Mouse (Mus musculus) spleen, postnatal 14 days (tissue): Measurements from ENCODE around the gene Faap20.
A peak's percentile ranks its signal among the peaks of the same experiment; 100 is the strongest.

Source experiments
- DNase-seq, 2 experiments: peaks; one replicate each; pipeline ENCODE4 v3.0.0; 2021 to 2022; ENCODE audit warnings: low spot score in 2 of 2

The Faap20 gene

DNA sequence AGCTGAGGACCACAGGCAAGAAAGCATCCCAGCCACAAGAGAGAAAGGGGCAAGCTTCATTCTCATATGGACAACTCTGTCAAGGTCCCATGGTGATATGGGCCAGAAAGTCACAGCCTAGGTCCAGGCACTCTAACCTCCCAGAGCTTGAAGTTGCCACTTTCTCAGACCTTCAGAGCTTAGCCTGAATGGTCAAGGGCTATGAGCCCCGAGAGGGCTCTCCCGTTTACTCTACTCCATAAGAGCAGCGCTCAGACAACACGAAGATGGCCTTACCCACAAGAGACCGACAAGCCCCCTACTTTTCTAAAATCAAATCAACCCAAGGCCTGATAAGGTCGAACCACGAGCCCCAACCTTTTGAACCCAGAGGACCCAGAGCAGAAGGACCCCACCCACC is 28.5 kb upstream of the Faap20 start:
- no peak for DNase-seq

GRCm38 (mm10) chr4:155221599-155222551 is 27.7 kb upstream of the Faap20 start:
- peak in 1 of 2 experiments; percentile 45 for DNase-seq

DNA sequence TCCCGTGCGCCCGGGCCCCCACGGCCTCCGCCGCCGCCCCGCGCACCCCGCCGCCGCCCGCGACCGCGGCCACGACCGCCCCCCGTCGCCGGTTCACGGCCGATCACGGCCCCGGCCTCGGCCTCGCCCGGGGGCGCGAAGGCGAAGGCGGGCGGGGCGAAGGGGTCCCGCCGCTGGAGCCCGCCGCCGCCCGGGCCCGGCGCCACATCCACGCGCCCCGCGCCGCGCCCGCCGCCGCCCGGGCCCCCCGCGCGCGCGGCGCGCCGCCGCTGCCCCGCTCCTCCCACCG is 27.1 kb upstream of the Faap20 start, which contains the start of gene Ski:
Ski (minus strand) TSS at position 41 of the 289 bp plus-strand sequence.
- DNase-seq = no peak

DNA sequence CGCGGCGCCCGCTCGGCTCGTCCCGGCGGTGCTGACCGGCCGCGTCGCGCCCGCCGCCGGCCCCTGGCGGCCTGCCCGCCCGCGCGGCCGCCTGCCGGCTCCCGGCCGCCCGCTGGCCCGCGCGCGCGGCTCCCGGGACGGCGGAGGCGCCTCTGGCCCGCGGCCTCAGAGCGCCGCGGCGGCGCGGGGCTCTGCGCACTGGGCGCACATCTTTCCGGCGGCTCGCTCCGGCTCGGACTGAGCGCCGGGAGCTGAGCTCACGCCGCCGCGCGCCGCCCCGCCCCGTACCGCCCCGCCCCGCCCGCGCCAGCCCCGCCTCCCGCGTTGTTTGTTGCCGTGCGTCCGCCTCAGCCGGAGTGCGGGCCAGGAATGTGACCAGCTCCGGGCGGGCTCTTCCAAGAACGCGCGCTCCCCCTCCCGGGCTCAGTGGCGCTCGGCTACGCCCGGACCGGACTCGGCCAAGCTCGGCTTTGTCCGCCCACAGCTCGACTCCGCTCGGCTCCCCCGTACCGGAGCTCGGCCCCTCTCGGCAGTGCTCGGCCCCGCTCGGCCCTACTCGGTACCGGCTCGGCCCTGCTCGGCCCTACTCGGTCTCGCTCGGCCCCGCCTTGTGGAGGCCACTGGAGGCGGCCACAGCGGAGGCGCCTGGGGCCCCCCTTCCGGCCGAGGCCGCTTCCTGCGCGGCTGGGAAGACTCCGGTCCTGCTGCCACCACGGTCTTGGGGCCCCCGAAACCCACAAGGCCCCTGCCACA is 26.6 kb upstream of the Faap20 start:
- peak; percentile 97 for DNase-seq

GRCm38 (mm10) chr4:155223594-155224528 is 25.7 kb upstream of the Faap20 start:
- no peak for DNase-seq

- no peak for DNase-seq
Measured at GRCm38 (mm10) chr4:155225918-155226317, 23.7 kb upstream of the Faap20 start.

- DNase-seq = no peak
Measured at GRCm38 (mm10) chr4:155227986-155228385, 21.6 kb upstream of the Faap20 start.

- DNase-seq = no peak
Measured at GRCm38 (mm10) chr4:155228461-155228860, 21.1 kb upstream of the Faap20 start.

DNA sequence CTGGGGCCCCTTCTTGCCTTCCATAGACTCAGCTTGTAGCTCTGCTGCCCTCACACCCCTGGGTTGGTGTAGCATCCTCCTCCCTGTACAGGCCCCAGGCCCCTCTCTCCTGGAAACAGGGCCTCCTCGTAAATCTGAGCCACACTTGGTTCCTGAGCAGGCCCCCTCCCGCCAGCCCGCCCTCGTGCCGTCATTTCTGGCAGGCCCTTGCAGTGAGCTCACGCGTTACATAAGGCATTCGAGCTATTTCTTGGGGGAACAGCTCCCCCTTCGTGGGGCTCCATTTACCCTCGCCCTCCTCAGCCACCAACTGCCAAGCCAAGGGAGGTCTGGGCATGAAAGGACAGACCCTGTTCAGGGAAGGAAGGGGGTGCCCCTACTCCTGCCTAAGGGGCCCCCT is 15.7 kb upstream of the Faap20 start:
- no peak for DNase-seq

GRCm38 (mm10) chr4:155234371-155235310 is 15.0 kb upstream of the Faap20 start:
- no peak for DNase-seq

- no peak for DNase-seq
Measured at GRCm38 (mm10) chr4:155235311-155236119, 14.1 kb upstream of the Faap20 start.

DNA sequence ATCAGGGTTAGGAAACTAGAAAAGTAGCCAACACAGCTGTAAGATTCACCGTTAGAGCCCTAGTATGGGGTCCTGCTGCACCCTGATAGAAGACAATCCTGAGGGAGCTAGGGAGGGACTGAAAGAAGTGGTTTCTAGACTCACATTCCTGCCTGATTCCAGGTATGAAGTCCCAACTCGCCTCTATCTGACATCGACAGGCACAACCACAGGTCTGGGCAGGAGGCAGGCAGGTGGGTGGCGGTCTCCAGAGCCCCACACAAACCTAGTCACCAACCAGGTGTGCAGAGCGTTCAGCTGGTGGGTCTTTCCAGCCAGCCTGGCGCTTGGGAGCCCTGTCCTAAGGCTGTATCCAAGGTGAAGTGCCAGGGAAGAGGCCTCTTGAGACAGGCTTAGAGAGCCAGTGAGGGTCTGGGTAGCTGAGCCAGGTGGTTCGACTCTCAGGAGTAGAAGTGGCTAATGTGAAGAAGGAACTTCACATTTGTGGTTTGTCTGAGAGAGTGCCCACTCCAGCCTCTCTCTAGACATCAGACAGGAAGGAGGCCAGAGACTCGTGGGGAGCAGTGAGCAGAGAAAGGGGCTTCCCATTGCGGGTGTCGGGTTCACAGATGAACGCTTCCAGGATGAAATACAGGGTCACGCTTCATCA is 12.7 kb upstream of the Faap20 start:
- DNase-seq = no peak

- no peak for DNase-seq
Measured at GRCm38 (mm10) chr4:155238276-155238675, 11.3 kb upstream of the Faap20 start.

DNA sequence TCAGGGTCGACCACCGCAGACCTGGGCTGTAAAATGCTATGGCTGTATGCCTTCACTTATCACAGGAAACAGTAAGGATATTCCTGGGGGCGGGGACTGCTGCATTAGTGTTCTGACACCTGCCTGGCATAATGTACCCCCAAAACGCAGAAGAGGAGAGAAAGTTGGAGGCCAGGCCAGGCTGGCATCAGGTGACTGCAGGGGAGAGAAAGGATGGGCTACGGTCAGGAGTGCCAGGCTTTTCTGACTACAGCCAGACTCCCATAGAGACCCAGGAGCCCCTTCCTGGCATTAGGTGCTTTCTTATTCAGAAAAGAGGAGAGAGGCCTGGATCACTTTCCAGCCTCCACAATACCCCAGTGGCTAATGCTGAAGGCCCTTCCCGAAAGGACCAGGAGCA is 10.1 kb upstream of the Faap20 start:
- no peak for DNase-seq

DNA sequence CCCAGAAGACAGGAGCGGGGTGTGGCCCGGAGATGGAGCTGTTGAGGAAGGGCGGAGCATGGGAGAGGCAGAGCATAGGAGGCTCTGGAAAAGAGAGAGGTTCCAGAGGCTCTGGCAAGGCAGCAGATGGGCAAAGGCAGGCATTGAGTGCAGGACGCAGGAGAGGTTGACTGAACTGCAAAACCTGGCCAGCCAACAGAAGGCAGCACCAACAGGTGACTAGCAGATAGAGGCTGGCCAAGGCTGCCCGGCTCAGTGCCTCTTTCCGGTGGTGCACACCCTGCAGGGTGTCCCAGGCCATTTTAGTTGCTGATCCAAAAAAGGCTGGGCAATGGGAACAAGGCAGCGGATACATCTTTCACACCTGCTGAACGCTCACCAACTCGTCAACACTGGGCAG is 7.8 kb upstream of the Faap20 start:
- DNase-seq = no peak

DNA sequence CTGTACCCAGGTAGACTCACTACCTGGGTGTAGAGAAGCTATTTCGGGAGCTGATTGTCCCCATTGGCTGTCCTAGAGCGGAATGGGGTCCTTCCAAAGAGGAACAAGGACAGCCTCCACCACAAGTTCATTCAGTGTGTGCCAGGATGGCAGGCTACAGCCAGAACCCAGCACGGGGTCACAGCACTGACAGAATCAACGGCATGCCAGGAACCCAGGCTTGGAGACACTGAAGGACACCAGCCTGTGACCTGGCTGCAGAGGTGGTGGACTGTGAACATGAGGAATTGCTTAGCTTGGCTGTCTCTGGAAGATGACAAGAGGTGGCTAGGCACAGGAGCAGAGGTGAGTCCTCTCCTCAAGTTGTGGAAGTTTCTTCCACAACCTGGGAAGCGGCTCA is 7.3 kb upstream of the Faap20 start:
- DNase-seq = no peak

DNA sequence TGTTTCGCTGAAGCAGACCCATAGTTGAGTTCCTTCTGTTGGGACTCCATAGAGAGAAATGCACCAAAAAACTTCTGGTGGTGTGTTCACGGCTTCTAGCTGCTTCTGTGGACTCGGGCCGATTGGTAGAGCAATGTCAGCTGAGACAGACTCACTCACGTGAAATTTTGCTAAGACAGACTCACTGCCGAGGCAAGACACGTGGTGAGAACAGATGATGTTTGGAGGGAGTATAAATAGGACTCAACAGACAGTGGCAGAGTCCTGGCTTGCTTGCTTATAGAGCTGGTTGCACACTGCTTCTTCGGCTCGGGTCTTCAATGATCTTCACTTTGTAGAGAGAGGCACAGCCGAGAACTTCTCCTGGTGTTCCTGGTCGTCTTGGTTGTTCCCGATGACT is 6.4 kb upstream of the Faap20 start:
- DNase-seq = no peak

DNA sequence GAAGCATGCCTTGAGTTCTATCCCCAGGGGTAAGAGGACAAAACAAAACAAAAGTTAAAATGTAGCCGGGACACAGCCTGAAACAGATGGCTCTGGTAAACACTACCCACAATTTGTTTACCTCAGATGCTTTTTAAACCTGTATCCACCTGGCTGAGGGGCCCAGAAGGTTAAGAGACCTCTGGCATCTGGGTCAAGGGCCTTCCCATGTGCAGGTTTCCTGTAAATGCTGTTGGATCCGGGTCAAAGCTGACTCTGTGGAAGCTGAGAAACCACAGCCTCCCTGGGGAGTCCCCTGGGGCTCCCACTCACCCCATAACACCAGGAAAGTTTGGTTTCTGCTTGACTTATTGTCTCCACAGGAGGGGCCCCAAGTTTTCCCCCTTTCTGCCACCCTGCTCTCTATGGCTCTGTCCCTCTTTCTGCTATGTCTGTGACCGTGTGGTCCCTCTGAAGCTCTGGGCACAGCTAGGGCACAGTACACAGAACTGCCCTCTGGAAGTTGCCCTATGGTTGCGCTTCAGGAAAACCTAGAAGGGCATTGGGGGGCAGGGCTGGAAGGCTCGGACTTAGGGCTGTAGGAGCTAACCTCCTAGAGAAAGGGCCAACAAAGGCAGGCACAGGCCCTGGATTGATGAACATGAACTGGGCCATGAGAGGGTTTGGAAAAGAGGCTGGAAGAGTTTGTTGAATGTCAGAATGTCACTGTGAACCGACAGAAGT is 3.7 kb upstream of the Faap20 start:
- no peak for DNase-seq

DNA sequence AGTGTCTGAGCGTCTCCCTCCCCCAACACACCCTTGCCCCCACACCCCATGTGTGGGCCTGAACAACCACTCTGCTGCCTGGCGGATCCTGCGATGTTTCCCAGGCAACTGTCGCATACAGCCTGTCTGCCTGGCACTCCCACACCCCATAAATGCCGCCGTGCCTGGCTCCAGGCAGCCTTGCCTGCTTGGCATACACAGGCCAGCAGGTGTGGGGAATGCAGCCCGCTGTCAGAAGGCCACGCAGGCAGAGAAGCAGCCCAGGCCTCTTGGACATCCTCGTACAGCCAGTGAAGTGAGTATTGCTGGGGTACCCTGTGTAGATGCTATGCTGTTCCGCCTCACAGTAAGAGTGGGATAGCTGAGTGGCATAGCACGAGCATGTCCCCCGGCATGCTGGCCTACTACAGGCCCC is 2.9 kb upstream of the Faap20 start:
- DNase-seq = no peak
